Mouse (Mus musculus) adrenal gland, adult (tissue): ENCODE results near the gene Stoml2.
A peak's percentile ranks its signal among the peaks of the same experiment; 100 is the strongest.

ENCODE experiments used
- DNase-seq, 2 experiments: peaks; one replicate each; pipeline ENCODE4 v3.0.0; 2022 to 2023; ENCODE audit warnings: low spot score in 1 of 2; ENCODE audit not compliant: inconsistent age in 2 of 2

Gene Stoml2

DNA sequence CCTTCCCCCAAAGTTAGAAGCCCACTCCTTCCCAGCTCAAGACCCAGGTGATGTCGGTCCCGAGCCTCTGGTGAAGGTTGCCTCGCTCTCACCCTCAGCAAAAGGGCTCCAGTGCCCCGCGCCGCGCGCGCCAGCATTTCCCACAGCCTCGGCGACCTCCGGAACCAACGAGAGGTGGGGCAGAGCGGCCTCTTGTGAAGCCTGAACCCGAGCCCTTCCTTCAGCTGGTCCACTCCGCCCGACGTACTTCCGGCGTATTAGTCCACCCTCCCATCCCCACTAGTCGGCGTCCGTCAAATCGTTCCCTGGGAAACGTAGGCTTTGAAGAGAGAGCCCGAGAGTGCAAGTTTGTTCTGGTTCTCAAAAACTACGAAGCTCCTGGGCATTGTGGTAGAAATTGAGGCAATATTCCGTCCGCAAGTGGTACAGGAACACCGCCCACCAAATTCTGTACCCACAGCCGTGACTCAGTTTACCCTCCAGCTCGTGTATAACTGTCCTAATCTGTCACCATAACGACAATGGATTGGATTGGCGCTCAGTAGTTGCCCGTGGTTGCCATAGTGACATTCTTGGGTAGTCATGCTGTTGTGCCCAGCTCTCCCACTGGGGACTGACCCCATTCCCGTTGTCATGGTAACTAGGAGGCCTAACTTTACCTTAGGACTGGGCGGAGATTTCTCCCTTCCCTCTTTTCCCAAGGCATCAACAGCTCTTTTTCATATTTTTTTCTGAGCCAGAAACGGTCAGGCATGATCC, at the start of gene Stoml2:
Stoml2 (minus strand) TSS at position 474 of the 759 bp plus-strand sequence.
- peak; percentile 94 to 97 for DNase-seq

DNA sequence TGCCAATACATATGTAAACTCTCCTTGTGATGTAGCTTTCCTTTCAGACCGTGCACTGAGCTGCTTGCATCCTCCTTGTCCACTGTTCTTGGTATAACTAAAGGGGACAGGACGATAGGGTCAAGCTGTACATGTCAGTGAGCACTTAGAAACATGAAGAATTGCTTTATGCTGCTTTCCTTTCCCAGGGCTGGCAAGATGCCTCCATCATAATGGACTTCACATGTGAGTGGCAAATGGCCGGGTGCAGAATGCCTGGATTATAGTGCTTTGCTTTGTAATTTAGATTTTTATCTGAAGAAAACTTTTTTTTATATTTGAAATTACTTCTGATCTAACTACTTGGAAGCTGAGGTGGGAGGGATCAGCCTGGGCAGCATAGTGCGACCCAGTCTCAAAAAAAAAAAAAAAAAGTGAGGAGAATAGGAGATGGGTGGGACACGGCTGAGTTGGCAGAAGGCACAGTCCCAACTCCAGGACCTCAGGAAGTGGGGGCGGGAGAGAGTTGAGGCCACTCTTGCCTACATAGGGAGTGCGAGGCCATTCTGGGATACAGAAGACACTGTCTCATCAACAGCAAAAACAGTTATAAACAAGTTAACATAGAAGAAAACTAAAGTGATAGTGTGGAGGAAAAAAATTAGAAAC, 46.7 kb upstream of the Stoml2 start:
- DNase-seq, result peak in 1 of 2 experiments; percentile 32

DNA sequence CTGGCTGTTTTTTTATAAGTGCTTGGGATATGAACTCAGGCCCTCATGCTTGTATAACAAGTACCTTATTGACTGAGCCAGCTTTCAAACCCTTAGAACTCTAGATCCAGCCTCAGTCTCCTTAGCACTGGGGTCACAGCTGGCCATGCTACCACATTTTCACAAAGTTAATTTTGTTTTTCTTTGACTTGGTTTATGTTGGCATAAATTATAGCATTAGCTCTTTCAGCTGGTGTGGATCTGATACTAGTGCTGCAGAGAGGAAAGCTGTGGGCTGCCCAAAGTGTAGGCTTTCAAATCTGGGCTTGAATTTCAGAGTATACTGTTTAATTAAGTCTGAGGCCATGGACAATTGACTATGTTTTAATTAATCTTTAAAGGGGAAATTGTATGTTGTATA, 43.4 kb upstream of the Stoml2 start:
- DNase-seq, result no peak

DNA sequence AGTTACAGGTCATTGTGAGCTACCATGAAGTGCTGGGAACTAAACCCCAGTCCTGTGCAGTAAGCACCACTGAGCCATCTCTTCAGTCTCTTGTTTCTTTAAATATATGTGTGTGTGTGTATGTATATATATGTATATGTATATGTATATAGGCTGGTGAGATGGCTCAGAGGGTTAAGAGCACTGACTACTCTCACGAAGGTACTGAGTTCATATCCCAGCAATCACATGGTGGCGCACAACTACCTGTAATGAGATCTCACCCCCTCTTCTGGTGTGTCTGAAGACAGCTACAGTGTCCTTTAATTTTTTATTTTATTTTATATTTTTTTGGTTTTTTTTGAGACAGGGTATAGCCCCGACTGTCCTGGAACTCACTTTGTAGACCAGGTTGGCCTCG, 34.0 kb upstream of the Stoml2 start:
- DNase-seq, result no peak

DNA sequence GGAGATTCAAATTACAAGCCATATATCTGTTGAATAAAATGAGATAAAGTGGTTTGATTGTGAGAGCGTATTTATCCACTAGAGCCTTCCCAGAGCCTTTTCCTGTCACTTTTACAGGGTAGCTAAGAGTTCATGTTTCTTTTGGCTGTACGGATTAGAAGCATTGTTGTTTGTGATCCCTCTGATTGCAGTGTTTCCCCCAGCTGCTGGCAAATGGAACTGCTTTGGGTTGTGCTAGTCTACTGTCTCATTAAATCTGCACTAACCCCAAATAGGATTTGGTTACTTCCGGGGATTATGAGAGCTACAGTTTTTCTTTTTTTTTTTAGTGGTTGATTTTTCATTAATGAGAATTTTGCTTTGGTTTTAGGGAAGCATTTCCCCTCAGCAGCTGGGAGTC, 28.8 kb upstream of the Stoml2 start:
- peak in 1 of 2 experiments; percentile 25 for DNase-seq

DNA sequence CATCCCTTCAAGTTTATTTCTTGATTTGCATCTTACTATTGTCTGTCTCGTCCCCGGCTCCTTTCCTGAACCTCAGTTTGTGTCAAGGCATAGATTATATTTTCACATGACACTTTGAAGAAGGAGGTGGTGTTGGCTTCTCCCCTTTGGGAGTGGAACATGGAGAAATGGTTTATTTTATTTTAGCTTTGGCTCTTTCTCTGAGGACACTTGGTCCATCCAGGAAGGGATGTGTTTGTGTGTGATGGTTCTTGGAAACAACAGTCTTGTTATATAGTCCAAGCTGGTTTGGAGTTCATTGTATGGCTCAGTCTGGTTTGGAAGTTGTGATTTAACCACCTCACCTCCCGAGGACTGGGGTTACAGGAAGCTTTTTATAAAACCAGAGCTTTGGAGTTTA, 28.2 kb upstream of the Stoml2 start:
- no peak for DNase-seq

DNA sequence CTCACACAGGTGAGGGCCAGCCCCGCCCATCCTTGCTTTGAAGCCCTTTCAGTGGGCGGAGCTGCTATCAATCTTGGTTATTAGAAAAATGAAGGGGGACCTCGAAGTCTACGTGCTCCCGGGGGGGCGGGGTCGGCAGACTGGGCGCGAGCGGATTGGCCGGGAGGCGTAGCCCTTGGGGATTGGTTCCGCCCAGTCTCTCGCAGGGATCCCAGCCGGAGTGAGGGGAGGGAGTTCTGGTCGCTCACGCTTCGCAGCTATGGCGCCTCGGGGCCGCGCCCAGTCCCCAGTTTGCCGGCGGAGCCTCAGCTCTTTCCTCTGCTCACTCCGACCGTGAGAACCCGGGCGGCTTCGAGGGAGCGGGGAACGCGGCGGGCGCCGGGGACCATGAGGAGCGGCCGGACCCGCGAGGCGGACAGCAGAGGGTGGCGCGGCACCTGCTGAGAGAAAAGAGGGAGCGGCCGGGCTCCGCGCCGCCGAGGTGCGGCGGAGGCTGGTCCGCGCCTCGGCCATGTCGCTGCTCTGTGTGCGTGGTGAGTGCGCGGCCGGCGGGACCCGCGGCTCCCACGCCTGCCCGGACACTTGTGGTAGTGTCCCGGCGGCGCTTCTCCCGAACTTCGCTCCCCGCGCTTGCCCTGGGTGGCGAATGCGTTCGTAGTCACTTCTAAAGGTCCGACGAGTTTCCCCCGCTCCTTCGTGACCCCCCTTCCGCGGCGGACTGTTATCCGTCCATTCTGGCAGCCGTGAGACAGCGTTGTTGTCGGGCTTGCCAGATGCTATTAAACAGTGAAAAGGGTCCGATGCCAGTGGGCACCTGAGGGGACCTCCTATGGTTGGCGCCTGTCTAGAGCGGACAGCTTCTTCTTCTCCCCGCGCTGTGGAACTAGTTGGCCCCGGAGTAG, 27.5 kb upstream of the Stoml2 start, which contains the start of gene Unc13b:
Unc13b (plus strand) TSS at position 201 of the 902 bp plus-strand sequence.
- DNase-seq, result peak; percentile 96 to 98

DNA sequence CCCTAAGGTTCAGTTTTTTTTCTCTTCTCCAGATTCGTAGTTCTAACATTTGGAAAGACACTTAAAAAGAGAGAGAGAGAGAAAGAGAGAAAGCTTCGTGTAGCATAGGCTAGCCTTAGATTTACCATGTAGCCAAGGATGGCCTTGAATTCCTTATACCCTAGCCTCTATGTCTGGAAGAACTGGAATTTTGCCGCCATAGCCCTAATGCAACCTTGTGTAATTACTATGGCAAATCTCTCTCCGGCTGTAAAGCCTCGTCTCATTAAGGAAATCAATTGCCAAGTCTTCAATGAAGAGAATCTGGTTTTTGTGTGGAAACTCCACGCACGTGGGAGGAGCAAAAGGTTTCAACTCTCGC, 26.9 kb upstream of the Stoml2 start:
- DNase-seq, result no peak

DNA sequence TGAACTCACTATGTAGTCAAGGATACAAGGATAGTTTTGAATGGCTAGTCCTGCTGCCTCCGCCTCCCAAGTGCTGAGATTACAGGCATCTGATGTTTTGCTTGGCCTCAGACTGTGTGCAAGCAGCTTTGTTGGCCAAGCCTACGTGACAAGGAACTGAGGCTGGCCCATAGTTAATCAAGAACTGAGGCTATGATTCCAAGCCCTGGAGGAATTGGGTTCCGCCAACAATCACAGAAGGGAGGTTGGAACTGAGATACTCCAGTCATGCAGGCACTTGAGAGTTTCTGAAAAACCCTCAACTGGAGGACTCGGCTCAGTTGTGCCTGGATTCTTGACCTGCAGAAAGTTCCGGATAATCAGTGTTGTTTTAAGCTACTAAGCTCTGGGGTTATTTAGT, 26.1 kb upstream of the Stoml2 start:
- DNase-seq, result no peak

DNA sequence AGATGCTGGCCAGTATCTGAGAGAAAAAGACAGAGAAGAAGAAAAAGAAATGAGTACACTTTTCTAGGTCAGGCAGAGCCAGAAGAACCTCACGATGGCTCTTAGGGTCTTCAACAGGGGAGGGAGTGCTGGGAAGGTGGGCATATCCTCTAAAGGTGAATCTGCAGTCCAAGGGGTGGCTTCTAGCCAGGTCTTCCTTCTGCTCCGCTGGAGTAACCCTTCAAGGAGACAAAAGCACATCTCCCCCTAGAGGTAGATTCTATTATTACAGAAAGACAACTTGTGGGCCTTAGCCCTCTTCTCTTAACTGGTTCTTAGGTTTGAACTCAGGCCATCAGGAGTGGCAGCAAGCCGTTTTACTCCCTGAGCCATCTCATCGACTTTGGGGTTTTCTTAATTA, 21.1 kb upstream of the Stoml2 start:
- peak in 1 of 2 experiments; percentile 82 for DNase-seq

DNA sequence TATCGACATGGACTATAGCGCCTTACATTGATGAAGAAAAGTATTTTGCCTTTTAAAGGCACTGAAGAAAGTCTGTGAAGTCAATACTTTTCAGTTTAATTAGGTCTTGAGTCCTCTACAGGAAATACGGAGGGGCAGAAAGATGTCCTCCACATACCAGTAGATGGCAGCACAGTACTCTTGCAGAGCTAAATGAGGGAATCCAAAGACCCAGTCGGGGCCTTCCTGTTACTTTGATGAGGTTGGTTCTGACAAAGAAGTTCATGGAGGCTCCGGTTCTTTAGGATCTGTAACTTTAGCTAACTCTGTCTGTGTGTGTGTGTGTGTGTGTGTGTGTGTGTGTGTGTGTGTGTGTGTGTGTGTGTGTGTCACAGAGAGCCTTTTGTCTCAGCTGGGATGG, 15.7 kb upstream of the Stoml2 start:
- peak; percentile 73 to 92 for DNase-seq

DNA sequence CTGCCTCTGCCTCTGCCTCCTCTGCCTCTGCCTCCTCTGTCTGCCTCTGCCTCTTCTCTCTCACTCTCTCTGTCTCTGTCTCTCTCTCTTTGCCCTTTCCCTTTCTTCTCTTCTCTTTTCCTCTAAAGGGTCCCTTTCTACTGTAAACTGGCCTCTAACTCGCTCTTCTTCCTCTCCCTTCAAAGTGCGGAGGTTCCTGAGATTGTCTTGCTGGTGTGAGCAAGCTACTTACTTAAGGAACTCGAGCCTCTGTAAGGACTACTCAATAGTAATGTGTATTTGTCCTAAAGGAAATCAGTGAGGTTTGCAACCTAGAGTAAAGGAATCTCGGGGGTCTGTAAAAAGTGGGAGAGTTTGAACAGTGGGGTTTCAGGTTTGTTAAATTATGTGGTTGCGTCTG, 15.1 kb upstream of the Stoml2 start:
- DNase-seq, result peak in 1 of 2 experiments; percentile 60

DNA sequence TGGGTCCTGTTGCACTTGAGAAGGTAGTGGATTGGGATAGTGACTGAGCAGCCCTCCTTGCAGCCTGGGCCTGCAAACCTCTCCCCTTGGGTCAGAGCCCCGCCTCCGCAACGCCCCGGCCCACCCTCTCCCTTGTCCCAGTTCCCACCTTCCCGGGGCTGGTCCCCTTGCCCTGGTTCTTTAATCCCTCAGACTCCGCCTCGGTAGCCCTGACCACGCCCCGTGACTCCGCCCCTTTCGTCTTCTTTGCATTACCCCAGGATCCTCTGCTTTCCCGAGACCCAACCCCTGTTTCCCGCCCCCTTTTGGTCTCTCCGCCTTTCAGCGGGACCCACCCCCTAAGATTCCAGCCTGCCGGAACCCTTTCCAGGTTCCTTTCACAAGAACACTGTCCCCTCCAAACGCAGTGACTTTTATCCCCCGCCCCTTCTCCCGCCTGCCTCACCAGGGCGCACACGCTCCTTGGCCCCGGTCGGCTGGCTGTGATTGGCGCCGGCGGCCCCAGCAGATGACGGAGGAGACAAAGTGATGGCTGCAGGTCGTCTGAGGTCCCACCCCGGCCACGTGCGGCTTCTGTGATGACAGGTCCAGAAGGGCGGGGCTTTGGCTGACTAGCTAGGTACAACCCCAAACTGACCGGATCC, 14.3 kb upstream of the Stoml2 start, which contains the start of gene Fam214b:
Fam214b (minus strand) TSS at position 562 of the 644 bp plus-strand sequence.
- peak; percentile 100 for DNase-seq

DNA sequence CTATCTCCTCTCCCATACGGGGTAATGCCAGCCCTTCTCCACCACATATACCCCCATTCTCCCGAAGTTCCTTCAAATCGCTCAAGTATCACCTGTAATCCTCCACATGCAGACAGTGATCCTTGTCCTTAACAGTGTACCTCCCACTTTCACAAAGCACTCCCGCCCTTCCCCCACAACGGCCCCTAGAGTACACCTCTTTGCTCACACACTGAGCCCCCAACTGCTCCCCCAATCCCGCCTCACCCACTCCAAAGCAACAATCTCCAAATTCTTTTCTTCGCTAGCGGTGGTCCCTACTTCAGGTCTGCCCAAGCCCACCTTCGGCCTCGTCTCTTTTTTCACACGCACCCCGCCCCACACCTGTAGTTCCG, 13.8 kb upstream of the Stoml2 start:
- DNase-seq, result no peak

DNA sequence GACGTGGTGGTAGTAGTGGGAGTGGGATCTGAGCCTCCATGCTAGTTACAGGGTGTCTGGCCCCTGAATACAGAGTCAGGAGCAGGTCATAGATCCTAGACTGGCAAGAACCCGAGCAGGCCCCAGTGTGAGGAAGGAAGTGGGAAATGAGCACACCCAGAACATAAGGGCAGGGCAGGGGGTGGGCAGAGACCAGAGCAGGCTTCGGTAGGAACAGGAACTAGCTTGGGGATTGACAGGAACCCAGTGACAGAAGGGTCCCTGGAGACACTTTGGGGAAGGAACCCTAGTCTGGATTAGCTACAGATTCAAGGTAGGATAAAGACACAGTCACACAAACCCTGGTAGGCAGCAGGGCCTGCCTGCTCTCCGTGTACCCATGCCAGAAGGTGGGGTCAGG, 13.2 kb upstream of the Stoml2 start:
- DNase-seq, result peak; percentile 61 to 81

DNA sequence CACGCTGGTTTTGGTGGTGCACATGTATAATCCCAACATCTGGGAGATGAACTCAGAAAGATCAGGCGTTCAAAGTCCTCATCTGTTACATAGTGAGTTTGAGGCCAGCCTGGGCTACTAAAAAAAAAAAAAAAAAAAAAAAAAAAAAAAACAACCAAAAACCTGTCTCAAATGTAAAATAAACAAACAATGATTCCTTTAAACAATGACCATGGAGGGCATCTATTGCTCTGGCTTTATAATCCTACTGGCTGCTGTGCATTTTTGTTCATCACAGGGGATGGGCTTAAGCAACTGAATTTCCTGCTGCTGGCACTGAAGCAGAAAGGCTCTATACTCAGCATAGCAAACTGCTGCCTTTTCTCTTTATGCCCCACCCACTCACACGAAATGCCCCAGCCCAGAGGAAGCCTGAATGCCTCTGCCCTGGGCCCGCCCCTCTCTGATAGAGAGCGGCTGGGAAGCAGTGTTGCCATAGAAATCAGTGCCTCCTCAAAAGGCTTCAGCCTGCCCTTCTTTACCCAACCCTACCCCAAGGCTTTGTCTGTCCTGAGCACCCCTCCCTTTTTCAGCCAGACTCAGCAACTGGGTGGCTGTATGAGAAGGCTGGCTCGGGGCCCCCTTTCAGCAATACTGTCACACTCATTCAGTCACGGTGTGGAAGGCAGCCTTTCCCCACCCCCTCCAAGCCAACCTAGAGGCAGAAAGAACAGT, 12.3 kb upstream of the Stoml2 start:
- peak; percentile 79 to 87 for DNase-seq

DNA sequence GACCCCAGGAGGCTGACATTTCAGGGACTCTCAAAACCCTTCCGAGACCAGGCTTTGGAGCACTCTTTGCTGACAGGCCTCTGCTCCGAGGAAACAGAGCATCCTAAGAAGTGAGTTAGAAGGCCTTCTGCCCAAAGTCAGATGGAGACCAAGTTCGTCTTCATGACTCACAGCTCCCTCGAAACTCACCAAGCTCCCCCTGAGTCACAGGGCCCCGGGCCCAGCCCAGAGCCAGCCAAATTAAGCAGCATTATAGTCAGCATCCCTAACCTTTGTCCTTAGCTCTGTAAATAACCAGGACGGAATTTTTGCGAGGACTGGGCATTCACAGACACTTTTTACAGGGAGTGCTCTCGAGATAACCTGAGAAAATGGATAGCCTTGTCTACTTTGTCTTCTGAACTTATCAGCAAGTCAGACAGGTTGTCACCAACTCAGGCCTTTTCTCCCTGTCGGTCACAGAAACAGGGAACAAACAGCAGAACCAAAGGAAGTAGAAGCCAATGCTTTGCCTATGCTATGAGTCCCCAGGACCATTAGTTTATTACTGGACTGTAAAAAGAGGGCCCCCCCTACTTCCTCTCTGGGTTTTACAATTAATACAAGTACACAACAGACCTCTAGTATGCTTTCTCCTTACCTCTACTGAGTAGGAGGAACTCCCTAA, 9.5 kb upstream of the Stoml2 start:
- peak; percentile 75 to 81 for DNase-seq

DNA sequence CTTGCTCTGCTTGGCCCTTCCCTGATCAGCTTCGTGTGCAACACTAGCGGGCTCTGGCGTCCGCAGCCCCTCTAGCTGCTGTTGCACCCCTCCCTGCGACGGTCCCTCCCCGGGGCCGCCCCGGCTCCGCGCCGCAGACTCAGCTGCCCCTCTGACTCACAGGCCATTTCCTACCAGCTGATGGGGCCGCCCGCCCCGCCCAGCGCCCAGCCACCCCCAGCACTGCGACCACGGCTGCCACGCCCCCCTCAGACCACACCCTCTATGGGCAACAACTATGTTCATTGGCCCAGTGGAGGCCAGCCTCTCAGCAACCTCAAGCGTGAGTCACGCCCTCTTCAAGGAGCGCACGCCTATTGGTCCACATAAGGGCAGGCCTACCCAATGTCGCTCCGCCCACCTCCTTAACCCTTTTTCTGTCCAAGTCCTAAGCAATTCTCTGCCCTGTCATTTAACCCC, 8.6 kb upstream of the Stoml2 start:
- peak; percentile 98 for DNase-seq

DNA sequence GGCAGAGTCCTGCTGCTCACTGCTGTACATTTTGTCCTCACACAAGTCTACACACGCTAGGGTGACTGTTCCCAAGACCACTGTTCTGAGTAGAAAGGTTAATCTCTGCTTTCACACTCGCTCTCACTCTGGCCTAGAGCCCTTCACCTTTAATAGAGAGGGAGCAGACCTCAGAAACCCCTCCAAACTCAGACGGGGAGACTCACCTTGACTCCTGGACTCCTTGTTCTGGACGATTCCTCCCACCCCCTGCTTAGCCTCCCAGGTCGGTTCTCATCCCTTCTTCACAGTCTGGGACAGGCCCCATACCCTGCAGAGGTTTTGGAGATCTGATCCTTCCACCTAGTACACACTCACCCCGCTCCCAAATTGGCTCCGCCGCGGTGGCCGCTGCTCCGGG, 8.1 kb upstream of the Stoml2 start:
- DNase-seq, result no peak
